Mouse (Mus musculus) embryo, embryonic 11.5 days (tissue): ENCODE measurements around the gene Tmtc4.

ENCODE experiments used
- DNase-seq: peaks from one replicate; pipeline ENCODE4 v3.0.0-alpha.2; 2012; ENCODE audit warnings: low read depth, low spot score

Gene Tmtc4

GRCm38 (mm10) chr14:122902884-122903283, 81.0 kb downstream of the Tmtc4 start:
- DNase-seq, result no peak

- no peak for DNase-seq
Observed at GRCm38 (mm10) chr14:122902136-122902535, 81.7 kb downstream of the Tmtc4 start.

- no peak for DNase-seq
Observed at GRCm38 (mm10) chr14:122901715-122902114, 82.1 kb downstream of the Tmtc4 start.

- DNase-seq, result no peak
Observed at GRCm38 (mm10) chr14:122901177-122901576, 82.7 kb downstream of the Tmtc4 start.

GRCm38 (mm10) chr14:122900679-122901078, 83.2 kb downstream of the Tmtc4 start:
- DNase-seq, result no peak

GRCm38 (mm10) chr14:122898550-122898949, 85.3 kb downstream of the Tmtc4 start:
- no peak for DNase-seq

- DNase-seq, result no peak
Observed at GRCm38 (mm10) chr14:122896106-122896505, 87.7 kb downstream of the Tmtc4 start.

GRCm38 (mm10) chr14:122891470-122891968, 92.3 kb downstream of the Tmtc4 start:
- DNase-seq, result no peak

GRCm38 (mm10) chr14:122888480-122888872, 95.4 kb downstream of the Tmtc4 start:
- DNase-seq, result no peak

GRCm38 (mm10) chr14:122887702-122888479, 95.9 kb downstream of the Tmtc4 start:
- no peak for DNase-seq

GRCm38 (mm10) chr14:122887278-122887677, 96.6 kb downstream of the Tmtc4 start:
- DNase-seq, result no peak

- no peak for DNase-seq
Observed at GRCm38 (mm10) chr14:122885893-122886292, 97.9 kb downstream of the Tmtc4 start.

- DNase-seq, result no peak
Observed at GRCm38 (mm10) chr14:122883821-122884584, 99.8 kb downstream of the Tmtc4 start.

- no peak for DNase-seq
Observed at GRCm38 (mm10) chr14:122883410-122883806, 100.4 kb downstream of the Tmtc4 start.

- no peak for DNase-seq
Observed at GRCm38 (mm10) chr14:122882795-122883409, 100.9 kb downstream of the Tmtc4 start.

GRCm38 (mm10) chr14:122882201-122882639, 101.6 kb downstream of the Tmtc4 start:
- no peak for DNase-seq

GRCm38 (mm10) chr14:122881699-122882098, 102.1 kb downstream of the Tmtc4 start:
- no peak for DNase-seq

- DNase-seq, result no peak
Observed at GRCm38 (mm10) chr14:122880291-122880690, 103.5 kb downstream of the Tmtc4 start.

GRCm38 (mm10) chr14:122877787-122878186, 106.0 kb downstream of the Tmtc4 start:
- DNase-seq, result no peak

GRCm38 (mm10) chr14:122876723-122877122, 107.1 kb downstream of the Tmtc4 start:
- no peak for DNase-seq

GRCm38 (mm10) chr14:122876163-122876562, 107.7 kb downstream of the Tmtc4 start:
- peak; percentile 62 for DNase-seq

GRCm38 (mm10) chr14:122875636-122876035, 108.2 kb downstream of the Tmtc4 start:
- no peak for DNase-seq
